Mouse (Mus musculus): Measurements from ENCODE around the gene Tnrc18. TPM values are rescaled to one million over a fixed set of nuclear protein-coding genes. Genes with fewer than 3 reads are reported as not detected.

Tnrc18 gene
- polyA plus RNA-seq, 2 experiments from 2014 or later: 4.1 to 4.3 TPM

GRCm38 (mm10) chr5:142681911-142682310, 135.6 kb downstream of the Tnrc18 start:
- no peak for ATAC-seq

GRCm38 (mm10) chr5:142679065-142679464, 138.4 kb downstream of the Tnrc18 start:
- no peak for ATAC-seq

- ATAC-seq: no peak
These were observed 139.3 kb downstream of the Tnrc18 start for GRCm38 (mm10) chr5:142678141-142678571.

Other genes starting within 250 kb of the Tnrc18 start
- not detected for gene Mmd2, start 208.9 kb downstream of the Tnrc18 start, polyA plus RNA-seq (2017; shearing (Covaris generic))
- gene Wipi2, start 190.0 kb downstream of the Tnrc18 start, polyA plus RNA-seq (2017; shearing (Covaris generic)): 10 to 100 TPM; 14.6 to 15.9 TPM
- gene Slc29a4, start 125.2 kb downstream of the Tnrc18 start, polyA plus RNA-seq (2017; shearing (Covaris generic)): under 1 TPM; 0.50 to 0.86 TPM
- 10 to 100 TPM in 1 of 2 experiments, 1 to 10 TPM in 1; 2.1 to 13.9 TPM for gene Fbxl18, start 77.8 kb upstream of the Tnrc18 start, polyA plus RNA-seq (2017; shearing (Covaris generic))
- gene Actb, start 89.1 kb upstream of the Tnrc18 start, polyA plus RNA-seq (2017; shearing (Covaris generic)): over 10,000 TPM; 26,186 to 54,151 TPM
- gene Fscn1, start 142.7 kb upstream of the Tnrc18 start, polyA plus RNA-seq (2017; shearing (Covaris generic)): under 1 TPM; 0.26 to 0.42 TPM

All from activated CD4-positive, CD25-positive, alpha-beta regulatory T cell, adult 4 months (primary cell).